Mouse (Mus musculus) heart, postnatal 25 days (tissue): Measurements from ENCODE around the gene Herpud1. TPM values are rescaled to one million over a fixed set of nuclear protein-coding genes. Genes with fewer than 3 reads are reported as not detected.

Experiments
- DNase-seq: peaks from one replicate; pipeline ENCODE4 v3.0.0; 2022; ENCODE audit warnings: low spot score
- intact Hi-C: fragments of 180-260 bp; cut with DNase I; formaldehyde crosslinking; loops from one replicate; pipeline ENCODE4 v1.15.1; 2025
- total RNA-seq, 2 experiments: library from RNA; stranded (reverse); gene quantifications; 2 replicates each; pipeline ENCODE4 v1.2.3; 2021

The Herpud1 gene
- total RNA-seq, 2 experiments from 2014 or later: 180 to 257 TPM

DNA sequence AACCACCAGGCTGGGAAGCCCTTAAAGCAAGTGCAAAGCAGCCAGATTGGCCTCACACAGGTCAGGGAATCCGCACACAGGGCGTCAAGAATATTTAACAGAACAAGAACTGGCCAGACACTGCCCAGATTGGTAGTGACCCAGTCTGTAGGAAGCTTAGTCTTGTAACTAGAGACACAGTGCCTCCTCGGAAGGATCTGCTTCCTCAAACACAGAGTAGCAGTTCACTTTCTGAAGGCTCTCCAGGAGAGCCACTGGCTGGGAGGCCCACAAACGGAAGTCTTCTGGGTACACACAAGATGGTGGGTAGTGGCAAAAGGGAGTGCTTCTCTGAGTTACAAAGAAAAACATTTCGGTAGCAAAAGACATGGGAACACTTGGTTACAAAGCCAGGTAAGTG lies 15.4 kb upstream of the Herpud1 start:
- no peak for DNase-seq
- intact Hi-C loops: no loop called here

DNA sequence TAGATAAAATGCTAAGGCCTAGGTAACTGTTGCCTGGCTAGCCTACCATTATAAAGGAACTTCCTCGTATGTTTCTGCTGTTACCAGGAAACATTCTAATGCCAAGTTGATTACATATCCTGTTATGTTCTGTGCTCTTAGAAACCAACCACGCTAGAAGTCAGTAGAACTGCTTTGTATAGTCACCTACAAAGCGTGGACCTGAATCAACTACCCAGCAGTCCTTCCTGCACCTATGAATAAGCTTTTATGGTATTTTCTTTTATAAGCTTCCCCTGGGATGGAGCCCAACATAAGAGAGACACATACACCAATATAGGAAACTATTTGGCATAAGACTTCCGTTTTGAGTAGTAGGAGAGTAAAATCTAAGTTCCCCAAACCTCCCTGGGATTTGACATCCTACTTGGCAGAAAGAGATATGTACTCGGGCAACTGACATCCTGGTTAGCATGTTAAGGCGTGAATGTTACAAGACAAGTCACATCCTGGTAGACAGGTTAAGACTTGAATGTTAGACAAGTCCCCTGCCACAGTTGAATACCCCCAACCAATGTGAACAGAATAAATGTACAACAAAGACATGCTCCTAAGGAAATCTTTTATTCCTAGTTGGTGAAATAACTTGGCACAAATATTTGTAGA lies 13.2 kb upstream of the Herpud1 start:
- intact Hi-C loops: no loop called here
- DNase-seq: no peak

DNA sequence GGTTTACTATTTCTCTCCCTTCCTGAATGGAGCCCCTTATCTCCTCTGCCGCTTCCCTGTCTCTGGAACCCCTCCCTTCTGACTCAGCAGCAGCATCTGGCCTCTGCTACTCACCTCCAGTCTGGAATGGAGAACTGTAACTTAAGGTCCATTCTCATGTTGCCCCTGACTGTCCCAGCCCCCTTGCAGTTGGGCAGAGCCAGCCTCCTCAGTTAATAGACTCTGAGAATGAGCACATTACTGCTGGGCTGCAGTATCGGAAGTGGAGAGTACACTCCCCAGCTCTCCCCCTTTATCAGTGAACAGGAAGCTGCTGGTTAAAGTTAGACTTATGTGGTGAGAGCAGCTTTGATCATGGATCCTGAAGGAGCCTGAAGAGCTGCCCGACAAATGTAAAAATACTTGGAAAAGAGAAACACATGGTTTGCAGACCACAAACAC lies 10.7 kb upstream of the Herpud1 start:
- no peak for DNase-seq
- intact Hi-C loops: no loop called here

DNA sequence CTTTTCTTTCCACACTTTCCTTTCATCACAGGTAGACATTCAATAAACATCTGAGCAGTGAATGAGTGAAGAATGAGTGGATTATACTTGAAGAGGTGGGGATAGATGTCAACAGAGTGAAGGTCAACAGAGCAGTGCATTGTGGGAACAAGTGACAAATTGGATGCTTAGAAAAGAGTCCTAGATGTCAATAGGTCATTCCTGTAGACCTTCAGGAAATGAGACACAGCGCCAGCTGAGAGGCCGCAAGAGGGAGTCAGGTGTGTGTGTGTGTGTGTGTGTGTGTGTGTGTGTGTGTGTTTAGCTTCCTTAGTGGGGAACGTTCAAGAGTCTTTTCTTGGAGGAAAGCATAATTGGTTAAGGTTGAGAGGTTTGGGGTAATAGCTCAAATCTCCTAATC lies 10.1 kb upstream of the Herpud1 start:
- intact Hi-C loops: no loop called here
- DNase-seq: no peak

DNA sequence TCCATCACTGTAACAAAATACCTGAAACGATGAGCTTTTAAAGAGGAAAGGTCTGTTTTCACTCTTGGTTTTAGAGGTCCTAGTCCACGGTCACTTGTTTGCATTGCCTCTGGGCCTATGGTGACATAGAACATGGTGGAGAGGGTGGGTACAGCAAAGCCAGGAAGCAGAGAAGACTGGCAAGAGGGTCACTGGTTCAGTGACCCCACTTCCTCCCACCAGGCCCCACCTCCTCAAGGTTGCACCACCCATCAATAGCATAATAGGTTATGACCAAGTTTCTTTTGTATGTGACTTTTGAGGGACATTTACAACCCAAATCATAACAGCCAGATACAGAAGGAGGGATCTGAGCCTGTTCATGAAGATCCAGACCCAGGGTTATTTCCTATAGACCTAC lies 9.7 kb upstream of the Herpud1 start:
- intact Hi-C loops: no loop called here
- DNase-seq: no peak

- DNase-seq: no peak
- intact Hi-C loops: no loop called here
Observed at GRCm38 (mm10) chr8:94377031-94377430, 9.2 kb upstream of the Herpud1 start.

- intact Hi-C loops: no loop called here
- DNase-seq: peak; percentile 67
Observed at GRCm38 (mm10) chr8:94377714-94378205, 8.5 kb upstream of the Herpud1 start.

GRCm38 (mm10) chr8:94378763-94379415 lies 7.3 kb upstream of the Herpud1 start:
- intact Hi-C loops: no loop called here

DNA sequence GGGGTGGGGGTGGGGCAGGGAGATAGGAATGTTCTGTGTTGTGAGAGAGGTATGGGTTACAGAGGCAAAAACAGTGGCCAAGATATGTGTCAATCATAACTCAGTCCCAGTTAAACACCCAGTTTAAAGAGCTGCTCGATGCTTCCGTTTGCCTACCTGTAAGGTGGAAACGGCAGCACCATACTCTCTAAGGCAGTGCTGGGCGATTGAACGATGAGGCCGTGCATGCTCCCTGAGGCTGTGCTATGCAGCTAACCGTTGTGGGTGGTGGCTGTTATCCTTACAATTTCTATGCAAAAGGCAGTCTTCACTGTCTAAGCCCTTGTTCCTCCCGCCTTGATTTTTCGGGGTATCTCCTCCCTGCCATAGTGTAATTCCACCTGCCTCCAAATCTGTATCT lies 6.6 kb upstream of the Herpud1 start:
- intact Hi-C loops: no loop called here
- DNase-seq: no peak

More at GRCm38 (mm10) chr8:94378763-94379415, 7.3 kb upstream of the Herpud1 start:
- DNase-seq: no peak

DNA sequence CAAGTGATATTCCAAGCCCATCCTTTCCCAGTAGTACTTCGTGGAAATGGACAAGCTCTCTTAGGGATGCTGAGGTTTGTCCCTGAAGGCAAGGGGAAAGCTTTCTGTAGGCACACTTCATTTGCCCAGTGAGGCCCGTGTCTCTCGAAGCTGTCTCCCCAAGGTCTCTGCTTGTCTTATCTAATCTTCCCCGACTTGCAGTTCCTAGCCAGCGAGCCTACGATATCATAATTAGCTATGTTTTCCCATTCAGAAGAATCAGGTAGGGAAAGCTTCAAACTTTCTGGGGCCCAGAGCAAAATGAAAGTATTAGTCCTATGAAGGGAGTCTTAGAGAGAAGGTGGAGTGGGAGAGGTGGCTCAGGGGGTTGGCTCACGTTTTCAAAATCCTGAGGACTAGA lies 2.1 kb upstream of the Herpud1 start:
- DNase-seq: no peak
- intact Hi-C loops: no loop called here

DNA sequence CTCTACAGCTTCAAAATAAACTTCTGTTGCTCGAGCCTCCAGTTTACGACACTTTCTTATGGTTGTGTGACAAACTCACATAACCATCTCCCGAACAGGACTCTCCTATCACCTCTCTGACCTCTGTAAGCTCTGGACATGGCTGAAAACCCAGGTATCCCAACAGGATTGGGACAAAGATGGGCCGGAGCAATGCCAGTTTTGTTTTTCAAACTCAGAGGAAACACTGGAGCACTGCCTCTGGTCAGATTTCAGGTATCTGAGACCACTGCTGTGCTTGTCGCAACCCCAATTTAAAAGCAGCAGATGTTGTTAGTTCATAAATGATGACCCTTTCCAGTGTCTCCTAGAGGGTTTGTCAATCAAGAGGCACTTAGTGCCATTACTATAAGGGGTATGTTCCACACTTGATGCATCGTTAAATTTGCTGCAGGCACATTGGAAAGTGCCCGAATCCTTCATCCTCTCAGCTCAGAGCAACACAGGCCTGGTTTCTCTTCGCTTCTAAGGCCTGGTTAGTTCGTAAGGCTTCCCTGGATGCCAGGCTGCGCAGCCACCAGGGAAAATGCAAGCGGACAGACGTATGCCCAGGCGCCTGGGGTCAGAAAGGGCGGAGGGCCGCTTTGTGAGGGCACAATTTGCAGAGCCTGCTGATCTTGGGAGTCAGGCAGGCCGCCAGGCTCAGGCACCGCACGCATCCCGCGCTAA lies 578 bp upstream of the Herpud1 start:
- DNase-seq: no peak
- intact Hi-C loops: loop anchor here (2.0 kb wide), 1 partner anchor 29 kb away; no protein-coding TSS in a partner anchor

GRCm38 (mm10) chr8:94387027-94387684 lies 918 bp downstream of the Herpud1 start:
- DNase-seq: peak; percentile 91
- intact Hi-C loops: loop anchor here (2.0 kb wide), 1 partner anchor 30 kb away; no protein-coding TSS in a partner anchor

DNA sequence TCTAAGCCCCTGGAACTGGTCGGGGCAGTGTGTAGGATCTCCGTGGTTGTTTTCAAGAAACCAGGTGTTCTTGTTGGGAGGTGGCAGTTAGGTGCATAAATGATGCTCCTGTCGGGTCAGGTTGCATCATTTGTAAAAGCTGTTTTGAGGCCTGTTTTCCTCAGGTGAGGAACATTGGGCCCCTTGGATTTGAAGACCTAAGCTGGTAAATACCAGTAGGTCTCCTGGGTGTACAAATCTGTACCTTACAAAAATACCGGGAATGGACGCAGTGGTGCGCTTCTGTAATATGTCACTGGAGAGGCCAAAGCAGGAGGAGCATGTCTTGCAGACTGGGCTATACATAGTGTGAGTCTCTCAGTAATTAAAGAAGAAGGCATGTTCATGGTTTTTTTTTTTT lies 1.5 kb downstream of the Herpud1 start:
- intact Hi-C loops: loop anchor here (2.0 kb wide), 1 partner anchor 31 kb away; no protein-coding TSS in a partner anchor
- no peak for DNase-seq

- DNase-seq: no peak
- intact Hi-C loops: no loop called here
Observed at GRCm38 (mm10) chr8:94389531-94389930, 3.3 kb downstream of the Herpud1 start.

DNA sequence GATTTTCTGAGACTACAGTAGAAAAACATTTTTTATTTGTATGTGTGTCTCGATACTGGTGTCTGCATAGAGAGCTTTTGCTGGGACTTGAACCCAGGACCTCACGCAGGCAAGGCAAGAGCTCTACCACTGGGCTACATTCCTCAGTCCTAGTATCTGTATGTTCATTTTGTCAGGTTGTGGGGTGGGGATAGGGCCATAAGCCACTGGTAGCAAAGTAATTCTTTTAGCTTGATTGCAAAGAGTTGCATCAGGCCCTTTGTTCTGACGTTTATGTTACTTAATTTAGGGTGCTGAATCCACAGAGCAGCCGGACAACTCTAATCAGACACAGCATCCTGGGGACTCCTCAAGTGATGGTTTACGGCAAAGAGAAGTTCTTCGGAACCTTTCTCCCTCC lies 4.2 kb downstream of the Herpud1 start:
- intact Hi-C loops: no loop called here
- no peak for DNase-seq

GRCm38 (mm10) chr8:94390910-94391309 lies 4.7 kb downstream of the Herpud1 start:
- no peak for DNase-seq
- intact Hi-C loops: no loop called here

DNA sequence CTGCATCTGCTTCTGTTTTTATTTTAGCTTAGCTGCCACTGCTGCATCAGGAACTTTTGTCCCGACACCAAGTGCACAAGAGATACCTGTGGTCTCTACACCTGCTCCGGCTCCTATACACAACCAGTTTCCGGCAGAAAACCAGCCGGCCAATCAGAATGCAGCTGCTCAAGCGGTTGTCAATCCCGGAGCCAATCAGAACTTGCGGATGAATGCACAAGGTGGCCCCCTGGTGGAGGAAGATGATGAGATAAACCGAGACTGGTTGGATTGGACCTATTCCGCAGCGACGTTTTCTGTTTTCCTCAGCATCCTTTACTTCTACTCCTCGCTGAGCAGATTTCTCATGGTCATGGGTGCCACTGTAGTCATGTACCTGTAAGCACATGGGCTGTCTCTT lies 5.9 kb downstream of the Herpud1 start:
- intact Hi-C loops: no loop called here
- DNase-seq: no peak

- DNase-seq: no peak
- intact Hi-C loops: no loop called here
Observed at GRCm38 (mm10) chr8:94392648-94393047, 6.4 kb downstream of the Herpud1 start.

DNA sequence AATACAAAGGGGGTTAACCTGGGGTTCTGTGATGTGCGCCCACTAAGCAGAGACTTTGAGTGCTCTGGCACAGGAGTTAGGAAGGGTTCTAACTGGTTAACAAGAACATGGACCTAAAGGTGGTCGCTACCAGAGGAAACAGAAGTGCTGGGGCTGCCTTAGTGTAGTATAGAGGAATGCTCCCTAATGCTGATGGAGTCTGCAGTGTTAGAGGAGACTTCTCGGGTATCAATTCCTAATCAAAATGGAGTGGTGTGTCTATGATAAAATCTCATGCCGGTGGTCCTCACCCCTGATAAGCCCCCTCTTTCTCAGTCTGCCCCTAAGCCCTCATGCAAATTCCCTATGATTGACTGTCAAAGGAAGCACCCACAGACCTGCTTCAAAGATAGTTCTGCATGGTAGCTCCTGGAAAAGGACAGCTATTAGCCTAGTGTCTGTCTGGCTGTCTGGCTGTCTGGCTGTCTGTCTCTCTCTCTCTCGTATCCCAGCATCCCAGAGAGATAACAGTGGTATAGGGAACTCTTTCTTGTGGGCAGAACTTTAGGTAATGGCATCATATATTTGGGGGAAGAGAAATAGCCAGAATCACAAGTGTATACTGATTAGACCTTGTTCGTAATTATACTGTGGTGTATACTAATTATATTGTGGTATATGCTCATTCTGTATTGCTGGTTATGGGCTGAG lies 9.8 kb downstream of the Herpud1 start:
- intact Hi-C loops: loop anchor here (5.0 kb wide), 1 partner anchor 91 kb away; no protein-coding TSS in a partner anchor
- no peak for DNase-seq
